Mouse (Mus musculus): Measurements from ENCODE around the gene Syt5. TPM values are rescaled to one million over a fixed set of nuclear protein-coding genes. Genes with fewer than 3 reads are reported as not detected.
"Not testable (repeated sequence)": the region's sequence is repeated elsewhere in the genome, so short reads cannot be mapped to it uniquely, and the experiment has no call there.

Syt5 gene
- polyA plus RNA-seq, 1 experiment from 2014 or later, result 1.3 TPM

DNA sequence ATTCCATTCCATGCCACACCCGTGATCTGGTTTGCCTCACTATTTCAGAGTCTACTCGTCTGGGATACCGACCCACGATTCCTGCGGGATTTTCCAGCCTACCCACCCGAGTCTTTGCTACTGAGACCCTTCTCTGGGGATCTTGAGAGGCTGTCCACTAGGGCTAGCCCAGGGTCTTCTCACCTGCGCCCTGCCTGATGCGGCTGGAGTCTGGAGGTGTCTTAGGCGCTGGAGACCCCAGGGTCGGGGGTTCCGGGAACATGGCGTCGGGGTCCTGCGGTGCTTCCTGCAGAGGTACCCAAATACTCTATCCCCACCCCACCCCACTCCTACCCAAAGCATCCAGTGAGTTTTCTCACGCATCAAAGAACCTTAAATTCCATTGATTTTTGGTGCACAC lies 1.3 kb downstream of the Syt5 start:
- H3K4me2 ChIP-seq, result peak overlapping the region; percentile 61
- no peak overlapping the region for H3K27ac ChIP-seq (ENCODE audit: low read depth, low read length)
- peak; percentile 1; the same call in 1 of the 2 replicates for ATAC-seq (replicated peaks; ENCODE audit: insufficient number of reproducible peaks, low FRiP score, low TSS enrichment)
- peaks cover 10% of the 10 kb centered on the region for H3K4me1 ChIP-seq (ENCODE audit: control insufficient read depth, insufficient read depth, low read length)
- H3K27me3 ChIP-seq (ENCODE audit: control insufficient read depth, insufficient read depth, low read length), result peaks cover 13% of the 10 kb centered on the region
- 72% methylated on average over 15 of the region's 15 CpGs for WGBS (ENCODE audit: insufficient replicate concordance)
- no peak overlapping the region for H3K9ac ChIP-seq (ENCODE audit: low read depth, low read length)
- H3K9me3 ChIP-seq (replicated peaks; ENCODE audit: control insufficient read depth, low read length), result no peaks in the 10 kb centered on the region
- H3K4me3 ChIP-seq (ENCODE audit: low read depth, low read length), result no peak overlapping the region
- no peaks in the 10 kb centered on the region for H3K36me3 ChIP-seq (ENCODE audit: control insufficient read depth, insufficient read depth, low read length)

DNA sequence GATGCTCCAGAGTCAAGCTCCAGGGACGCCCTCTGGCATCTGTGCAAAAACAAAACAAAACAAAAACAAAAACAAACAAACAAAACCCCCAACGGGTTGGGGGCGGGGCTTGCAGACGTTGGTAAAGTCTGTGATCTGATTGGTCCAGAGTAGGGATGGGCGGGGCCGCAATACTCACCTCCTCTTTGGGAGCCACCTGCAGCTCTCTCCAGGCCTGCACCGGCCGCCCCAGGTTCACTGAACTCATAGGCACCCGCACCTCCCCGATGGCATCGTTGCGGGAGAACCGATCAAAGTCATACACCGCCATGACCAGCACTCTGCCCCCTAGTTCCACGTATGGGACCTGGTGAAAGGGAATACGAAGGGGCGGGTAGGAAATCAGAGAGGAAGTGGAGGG lies 5.3 kb downstream of the Syt5 start:
- WGBS (ENCODE audit: insufficient replicate concordance), result 31% methylated on average over 17 of the region's 17 CpGs
- H3K36me3 ChIP-seq (ENCODE audit: control insufficient read depth, insufficient read depth, low read length), result no peaks in the 10 kb centered on the region
- no peak for ATAC-seq (replicated peaks; ENCODE audit: insufficient number of reproducible peaks, low FRiP score, low TSS enrichment)

DNA sequence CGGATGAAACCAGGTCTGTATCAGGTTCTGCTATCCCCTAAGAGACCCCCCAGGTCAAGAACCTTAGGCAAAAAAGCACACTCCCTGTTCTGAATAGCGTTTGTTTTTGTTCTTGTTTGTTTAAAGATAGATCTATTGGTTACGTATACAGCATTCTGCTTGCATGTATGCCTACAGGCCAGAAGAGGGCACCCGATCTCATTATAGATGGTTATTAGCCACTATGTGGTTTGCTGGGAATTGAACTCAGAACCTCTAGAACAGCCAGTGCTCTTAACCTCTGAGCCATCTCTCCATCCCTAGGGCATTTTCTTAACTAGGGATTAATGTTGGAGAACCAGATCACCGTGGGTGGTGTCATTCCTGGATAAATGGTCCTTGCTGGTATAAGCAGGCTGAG lies 6.0 kb downstream of the Syt5 start:
- H3K9ac ChIP-seq (ENCODE audit: low read depth, low read length), result no peak overlapping the region
- H3K4me1 ChIP-seq (ENCODE audit: control insufficient read depth, insufficient read depth, low read length), result peaks cover 2% of the 10 kb centered on the region; the same call in 1 of the 2 replicates

More for the DNA sequence above, 5.3 kb downstream of the Syt5 start:
- no peak overlapping the region for H3K9ac ChIP-seq (ENCODE audit: low read depth, low read length)
- H3K4me1 ChIP-seq (ENCODE audit: control insufficient read depth, insufficient read depth, low read length), result peaks cover 6% of the 10 kb centered on the region
- no peak overlapping the region for H3K4me2 ChIP-seq
- H3K27ac ChIP-seq (ENCODE audit: low read depth, low read length), result no peak overlapping the region
- H3K27me3 ChIP-seq (ENCODE audit: control insufficient read depth, insufficient read depth, low read length), result 0 out of 2 replicates have a peak, but pooled peaks cover 2% of the 10 kb centered on the region
- H3K9me3 ChIP-seq (replicated peaks; ENCODE audit: control insufficient read depth, low read length), result no peaks in the 10 kb centered on the region
- H3K4me3 ChIP-seq (ENCODE audit: low read depth, low read length), result no peak overlapping the region

DNA sequence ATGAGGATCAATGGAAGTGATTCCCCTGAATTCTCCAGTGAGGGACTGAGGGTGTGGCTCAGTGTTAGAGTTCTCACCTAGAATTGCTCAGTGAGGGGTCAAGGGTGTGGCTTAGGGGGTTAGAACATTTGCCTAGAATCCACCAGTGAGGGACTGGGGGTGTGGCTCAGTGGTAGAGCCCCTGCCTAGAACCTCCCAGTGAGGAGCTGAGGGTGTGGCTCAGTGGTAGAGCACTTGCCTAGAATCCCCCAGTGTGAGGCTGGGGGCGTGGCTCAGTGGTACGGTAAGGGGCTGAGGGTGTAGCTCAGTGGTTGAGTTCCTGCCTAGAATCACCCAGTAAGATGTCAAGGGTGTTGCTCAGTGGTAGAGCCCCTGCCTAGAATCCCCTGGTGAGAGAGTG lies 8.3 kb downstream of the Syt5 start:
- no peak overlapping the region for H3K4me2 ChIP-seq
- WGBS (ENCODE audit: insufficient replicate concordance), result 66% methylated on average over 2 of the region's 2 CpGs
- no peaks in the 10 kb centered on the region for H3K36me3 ChIP-seq (ENCODE audit: control insufficient read depth, insufficient read depth, low read length)
- no peak overlapping the region for H3K4me3 ChIP-seq (ENCODE audit: low read depth, low read length)
- no peaks in the 10 kb centered on the region for H3K9me3 ChIP-seq (replicated peaks; ENCODE audit: control insufficient read depth, low read length)
- H3K9ac ChIP-seq (ENCODE audit: low read depth, low read length), result no peak overlapping the region
- H3K27ac ChIP-seq (ENCODE audit: low read depth, low read length), result no peak overlapping the region
- no peaks in the 10 kb centered on the region for H3K4me1 ChIP-seq (ENCODE audit: control insufficient read depth, insufficient read depth, low read length)
- no peak for ATAC-seq (replicated peaks; ENCODE audit: insufficient number of reproducible peaks, low FRiP score, low TSS enrichment)
- no peaks in the 10 kb centered on the region for H3K27me3 ChIP-seq (ENCODE audit: control insufficient read depth, insufficient read depth, low read length)

More for the DNA sequence above, 6.0 kb downstream of the Syt5 start:
- Histone ChIP-seq H3K9me3 (replicated peaks; ENCODE audit: control insufficient read depth, low read length) (no peaks in the 10 kb centered on the region), H3K27ac (ENCODE audit: low read depth, low read length) (no peak overlapping the region), H3K36me3 (ENCODE audit: control insufficient read depth, insufficient read depth, low read length) (no peaks in the 10 kb centered on the region), H3K4me3 (ENCODE audit: low read depth, low read length) (no peak overlapping the region), H3K27me3 (ENCODE audit: control insufficient read depth, insufficient read depth, low read length) (no peaks in the 10 kb centered on the region), H3K4me2 (no peak overlapping the region)
- ATAC-seq (replicated peaks; ENCODE audit: insufficient number of reproducible peaks, low FRiP score, low TSS enrichment), result no peak
- 57% methylated on average over 5 of the region's 5 CpGs for WGBS (ENCODE audit: insufficient replicate concordance)

DNA sequence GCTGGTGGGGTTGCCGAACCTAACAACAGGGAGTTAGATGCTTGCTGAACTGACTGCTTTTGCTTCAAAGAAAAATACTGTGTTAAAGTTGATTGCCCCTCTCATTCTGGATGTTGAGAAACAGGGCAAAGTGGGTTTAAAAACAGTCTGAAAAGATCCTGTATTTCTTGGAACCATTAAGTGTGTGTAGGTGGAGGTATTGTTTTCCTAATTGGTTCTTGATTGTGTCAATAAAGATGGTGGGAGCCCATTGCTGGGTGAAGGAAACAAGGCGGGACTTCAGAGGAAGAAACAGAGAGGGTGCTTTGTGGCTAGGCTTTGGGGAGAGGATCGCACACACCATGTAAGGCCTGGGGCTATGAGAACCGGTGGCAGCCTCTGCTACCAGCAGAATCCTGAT lies 10.2 kb downstream of the Syt5 start:
- Histone ChIP-seq H3K36me3 (ENCODE audit: control insufficient read depth, insufficient read depth, low read length) (no peaks in the 10 kb centered on the region), H3K4me3 (ENCODE audit: low read depth, low read length) (no peak overlapping the region), H3K4me2 (no peak overlapping the region), H3K27ac (ENCODE audit: low read depth, low read length) (no peak overlapping the region), H3K27me3 (ENCODE audit: control insufficient read depth, insufficient read depth, low read length) (no peaks in the 10 kb centered on the region), H3K9ac (ENCODE audit: low read depth, low read length) (no peak overlapping the region), H3K4me1 (ENCODE audit: control insufficient read depth, insufficient read depth, low read length) (no peaks in the 10 kb centered on the region), H3K9me3 (replicated peaks; ENCODE audit: control insufficient read depth, low read length) (no peaks in the 10 kb centered on the region)
- 41% methylated on average over 4 of the region's 4 CpGs for WGBS (ENCODE audit: insufficient replicate concordance)
- no peak for ATAC-seq (replicated peaks; ENCODE audit: insufficient number of reproducible peaks, low FRiP score, low TSS enrichment)

DNA sequence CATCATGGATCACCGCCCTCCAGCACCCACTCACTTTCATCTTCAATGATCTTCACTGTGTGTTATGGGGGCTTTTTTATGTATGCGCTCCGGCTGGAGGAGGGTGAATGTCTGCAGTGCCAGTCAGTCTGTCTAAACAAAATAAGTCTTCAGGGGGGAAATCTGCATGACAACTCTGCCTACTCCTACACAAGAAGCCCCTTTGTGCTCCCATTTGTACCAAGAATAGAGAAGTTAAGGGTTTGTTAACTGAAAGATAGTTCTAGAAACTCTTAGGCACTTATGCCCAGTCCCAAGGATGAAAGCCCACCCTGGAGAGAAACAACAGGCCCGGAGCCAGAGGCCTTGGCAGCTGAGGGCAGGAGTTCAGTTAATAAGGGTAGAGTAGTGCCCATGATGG lies 11.0 kb downstream of the Syt5 start:
- H3K27me3 ChIP-seq (ENCODE audit: control insufficient read depth, insufficient read depth, low read length), result no peaks in the 10 kb centered on the region
- no peaks in the 10 kb centered on the region for H3K36me3 ChIP-seq (ENCODE audit: control insufficient read depth, insufficient read depth, low read length)
- H3K27ac ChIP-seq (ENCODE audit: low read depth, low read length), result no peak overlapping the region
- no peaks in the 10 kb centered on the region for H3K4me1 ChIP-seq (ENCODE audit: control insufficient read depth, insufficient read depth, low read length)
- H3K9ac ChIP-seq (ENCODE audit: low read depth, low read length), result no peak overlapping the region
- no peak overlapping the region for H3K4me2 ChIP-seq
- ATAC-seq (replicated peaks; ENCODE audit: insufficient number of reproducible peaks, low FRiP score, low TSS enrichment), result no peak
- WGBS (ENCODE audit: insufficient replicate concordance), result 91% methylated on average over 4 of the region's 4 CpGs
- no peak overlapping the region for H3K4me3 ChIP-seq (ENCODE audit: low read depth, low read length)
- no peaks in the 10 kb centered on the region for H3K9me3 ChIP-seq (replicated peaks; ENCODE audit: control insufficient read depth, low read length)

DNA sequence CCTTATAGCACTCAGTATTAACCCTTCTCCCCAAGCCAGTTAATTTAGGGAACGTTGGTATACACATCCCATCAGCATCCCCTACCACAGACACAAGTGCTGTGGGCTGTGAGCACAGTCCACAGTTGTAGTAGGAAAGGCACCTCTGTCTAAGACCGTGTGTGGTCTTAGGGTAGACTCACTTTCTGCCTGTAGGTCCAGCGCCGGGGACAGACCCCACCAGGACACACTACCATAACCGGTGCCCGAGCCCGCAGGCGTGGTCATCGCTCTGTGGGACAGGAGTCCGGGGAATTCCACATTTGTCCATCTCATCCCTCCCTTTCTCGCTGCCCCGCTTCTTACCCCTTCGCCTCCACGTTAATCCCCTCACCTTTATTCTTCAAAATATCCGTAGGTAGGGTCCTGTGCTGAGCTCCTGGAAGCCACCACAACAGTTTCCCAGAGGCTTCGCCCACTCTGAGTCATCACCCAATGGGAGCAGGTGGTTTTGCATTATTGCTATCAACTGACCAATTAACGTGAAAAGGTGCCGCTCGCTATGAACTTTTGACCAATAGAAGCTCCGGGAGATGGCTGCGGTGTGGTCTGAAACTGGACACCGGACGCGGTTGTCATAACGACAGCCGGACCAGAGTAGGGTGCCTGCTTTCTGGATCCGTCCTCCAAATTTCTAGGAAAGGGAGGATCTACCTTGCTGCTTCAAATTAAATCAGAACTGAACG lies 15.2 kb downstream of the Syt5 start, which contains the start of gene Dnaaf3:
TSS of gene Dnaaf3 (minus strand) at position 449 of the 725 bp plus-strand sequence.
- no peaks in the 10 kb centered on the region for H3K4me1 ChIP-seq (ENCODE audit: control insufficient read depth, insufficient read depth, low read length)
- H3K27ac ChIP-seq (ENCODE audit: low read depth, low read length), result no peak within 1 kb of the TSS
- H3K9ac ChIP-seq (ENCODE audit: low read depth, low read length), result no peak within 1 kb of the TSS
- H3K4me2 ChIP-seq, result peak within 1 kb of the TSS; percentile 70
- 6% methylated on average over 28 of the region's 28 CpGs for WGBS (ENCODE audit: insufficient replicate concordance)
- ATAC-seq (replicated peaks; ENCODE audit: insufficient number of reproducible peaks, low FRiP score, low TSS enrichment), result peak; percentile 87
- peak within 1 kb of the TSS; percentile 37 for H3K4me3 ChIP-seq (ENCODE audit: low read depth, low read length)
- H3K9me3 ChIP-seq (replicated peaks; ENCODE audit: control insufficient read depth, low read length), result no peaks in the 10 kb centered on the region
- H3K36me3 ChIP-seq (ENCODE audit: control insufficient read depth, insufficient read depth, low read length), result no peaks in the 10 kb centered on the region
- peaks cover 13% of the 10 kb centered on the region for H3K27me3 ChIP-seq (ENCODE audit: control insufficient read depth, insufficient read depth, low read length)

DNA sequence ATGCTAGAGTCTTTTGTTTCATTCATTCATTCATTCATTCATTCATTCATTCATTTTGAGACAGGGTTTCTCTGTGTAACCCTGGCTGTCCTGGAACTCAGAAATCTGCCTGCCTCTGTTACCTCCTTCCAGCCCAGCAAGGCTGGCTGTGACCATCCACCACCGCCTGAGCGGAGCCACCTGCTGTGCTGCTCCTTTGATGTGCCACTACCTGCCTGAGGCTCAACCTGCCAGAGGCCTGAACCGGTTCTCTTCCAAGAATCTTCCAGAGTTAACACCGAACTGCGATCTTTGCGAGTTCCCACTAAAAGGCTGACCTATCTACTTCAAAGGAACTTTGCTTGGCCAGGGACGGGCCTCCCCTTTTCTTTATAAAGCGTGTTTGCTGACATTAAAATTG lies 17.2 kb downstream of the Syt5 start:
- not testable (repeated sequence) for H3K4me1 ChIP-seq (ENCODE audit: control insufficient read depth, insufficient read depth, low read length); H3K27ac ChIP-seq (ENCODE audit: low read depth, low read length); H3K9ac ChIP-seq (ENCODE audit: low read depth, low read length); H3K4me3 ChIP-seq (ENCODE audit: low read depth, low read length); ATAC-seq (replicated peaks; ENCODE audit: insufficient number of reproducible peaks, low FRiP score, low TSS enrichment); H3K9me3 ChIP-seq (replicated peaks; ENCODE audit: control insufficient read depth, low read length); H3K36me3 ChIP-seq (ENCODE audit: control insufficient read depth, insufficient read depth, low read length); H3K4me2 ChIP-seq
- H3K27me3 ChIP-seq (ENCODE audit: control insufficient read depth, insufficient read depth, low read length), result peaks cover 16% of the 10 kb centered on the region
- 30% methylated on average over 7 of the region's 8 CpGs for WGBS (ENCODE audit: insufficient replicate concordance)

DNA sequence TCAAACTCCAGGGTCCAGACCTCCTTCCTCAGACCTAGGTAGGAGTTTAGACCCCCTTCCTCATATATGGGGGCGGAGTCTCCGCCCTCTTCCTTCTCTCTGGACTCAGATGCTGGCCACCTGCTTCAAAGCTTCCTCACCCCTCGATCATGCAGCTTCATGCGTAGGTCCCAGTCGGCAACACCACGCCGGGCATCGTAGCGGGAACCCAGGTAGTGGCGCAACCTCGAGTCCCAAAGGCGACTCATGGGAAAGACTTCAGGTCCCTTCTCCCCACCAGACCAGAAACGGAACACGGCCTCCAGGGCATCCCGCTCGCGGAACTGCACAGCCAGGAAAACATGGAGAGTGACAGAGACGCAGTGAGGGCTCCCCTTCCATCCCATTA lies 20.0 kb downstream of the Syt5 start:
- no peak overlapping the region for H3K9ac ChIP-seq (ENCODE audit: low read depth, low read length)
- no peaks in the 10 kb centered on the region for H3K9me3 ChIP-seq (replicated peaks; ENCODE audit: control insufficient read depth, low read length)
- H3K4me1 ChIP-seq (ENCODE audit: control insufficient read depth, insufficient read depth, low read length), result peaks cover 10% of the 10 kb centered on the region
- H3K4me2 ChIP-seq, result peak overlapping the region; percentile 71
- peaks cover 16% of the 10 kb centered on the region for H3K27me3 ChIP-seq (ENCODE audit: control insufficient read depth, insufficient read depth, low read length)
- WGBS (ENCODE audit: insufficient replicate concordance), result 42% methylated on average over 18 of the region's 18 CpGs
- H3K36me3 ChIP-seq (ENCODE audit: control insufficient read depth, insufficient read depth, low read length), result no peaks in the 10 kb centered on the region
- no peak for ATAC-seq (replicated peaks; ENCODE audit: insufficient number of reproducible peaks, low FRiP score, low TSS enrichment)
- H3K27ac ChIP-seq (ENCODE audit: low read depth, low read length), result no peak overlapping the region
- no peak overlapping the region for H3K4me3 ChIP-seq (ENCODE audit: low read depth, low read length)

Data from heart, embryonic 11.5 days (tissue).